Mouse (Mus musculus) telencephalon, adult 2 months (tissue): ENCODE data around the gene Zkscan4.

ENCODE experiments used
- DNase-seq: peaks from one replicate; pipeline ENCODE4 v3.0.0-alpha.2; 2011; ENCODE audit warnings: low read depth, low spot score

The Zkscan4 gene

DNA sequence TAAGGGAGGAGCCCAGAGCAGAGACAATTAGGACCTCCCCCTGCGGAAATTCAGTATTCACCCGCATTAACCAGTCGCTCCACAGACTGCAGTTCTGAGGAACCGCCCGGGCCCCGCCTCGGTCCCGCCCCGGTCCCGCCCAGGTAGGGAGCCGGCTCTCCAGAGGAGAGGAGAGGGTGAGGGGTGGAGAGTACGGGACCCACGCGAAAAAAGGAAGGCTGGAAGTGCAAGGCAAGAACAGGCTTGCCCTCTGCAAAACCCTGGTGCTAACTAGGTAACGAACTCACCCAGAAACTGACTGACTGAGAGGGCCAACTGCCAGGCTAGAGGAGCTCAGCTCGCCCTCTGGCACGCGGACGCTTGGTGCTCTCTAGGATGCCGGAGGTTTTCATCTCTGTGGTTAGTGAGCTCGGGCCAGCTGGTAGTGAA lies 27.5 kb downstream of the Zkscan4 start:
- peak; percentile 88 for DNase-seq

DNA sequence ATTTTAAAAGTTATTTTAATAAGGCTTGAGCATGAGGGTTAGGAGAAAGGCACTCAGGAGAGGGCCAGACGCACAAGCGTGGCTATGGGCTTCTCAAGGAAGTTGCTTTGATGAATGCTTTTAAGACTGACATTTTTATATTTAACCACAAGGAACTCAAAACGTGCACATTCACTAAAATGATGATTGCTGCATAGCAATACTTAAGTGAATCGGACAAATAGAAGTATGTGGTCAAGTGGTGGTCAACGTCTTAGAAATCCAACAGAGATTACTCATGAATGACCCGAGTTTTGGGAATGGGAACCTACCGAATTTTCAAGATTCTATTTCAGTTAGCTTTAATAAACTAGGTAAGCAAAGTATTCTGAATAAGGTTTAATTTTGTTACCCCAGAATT lies 51.4 kb downstream of the Zkscan4 start:
- DNase-seq: no peak

DNA sequence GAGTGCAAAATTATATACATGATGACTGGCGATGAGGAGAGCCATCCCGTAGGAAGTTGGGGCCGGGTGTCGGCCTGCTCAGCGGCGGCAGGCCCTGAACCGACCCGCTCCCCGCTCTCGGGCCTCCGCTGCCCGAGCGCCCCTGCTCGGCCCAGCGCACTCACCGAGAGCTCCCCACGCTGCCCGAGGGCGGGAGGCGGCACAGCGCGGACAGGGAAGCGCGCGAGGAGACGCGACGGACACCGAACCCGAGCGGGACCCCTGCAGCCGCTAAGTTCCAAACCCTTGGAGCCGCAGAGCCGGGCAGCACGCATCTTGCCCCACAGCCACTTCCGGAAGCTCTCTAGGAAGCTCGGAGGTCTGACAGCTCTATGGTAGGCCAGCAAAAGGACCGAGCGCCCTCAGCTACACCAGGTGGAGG lies 52.1 kb downstream of the Zkscan4 start, which contains the start of gene Zkscan8:
Gene Zkscan8, minus strand, starts transcription at position 340 of the 421 bp plus-strand sequence.
- DNase-seq: peak; percentile 83
